ENCODE assay signal across 8 mouse cellular contexts in the genomic region with DNA sequence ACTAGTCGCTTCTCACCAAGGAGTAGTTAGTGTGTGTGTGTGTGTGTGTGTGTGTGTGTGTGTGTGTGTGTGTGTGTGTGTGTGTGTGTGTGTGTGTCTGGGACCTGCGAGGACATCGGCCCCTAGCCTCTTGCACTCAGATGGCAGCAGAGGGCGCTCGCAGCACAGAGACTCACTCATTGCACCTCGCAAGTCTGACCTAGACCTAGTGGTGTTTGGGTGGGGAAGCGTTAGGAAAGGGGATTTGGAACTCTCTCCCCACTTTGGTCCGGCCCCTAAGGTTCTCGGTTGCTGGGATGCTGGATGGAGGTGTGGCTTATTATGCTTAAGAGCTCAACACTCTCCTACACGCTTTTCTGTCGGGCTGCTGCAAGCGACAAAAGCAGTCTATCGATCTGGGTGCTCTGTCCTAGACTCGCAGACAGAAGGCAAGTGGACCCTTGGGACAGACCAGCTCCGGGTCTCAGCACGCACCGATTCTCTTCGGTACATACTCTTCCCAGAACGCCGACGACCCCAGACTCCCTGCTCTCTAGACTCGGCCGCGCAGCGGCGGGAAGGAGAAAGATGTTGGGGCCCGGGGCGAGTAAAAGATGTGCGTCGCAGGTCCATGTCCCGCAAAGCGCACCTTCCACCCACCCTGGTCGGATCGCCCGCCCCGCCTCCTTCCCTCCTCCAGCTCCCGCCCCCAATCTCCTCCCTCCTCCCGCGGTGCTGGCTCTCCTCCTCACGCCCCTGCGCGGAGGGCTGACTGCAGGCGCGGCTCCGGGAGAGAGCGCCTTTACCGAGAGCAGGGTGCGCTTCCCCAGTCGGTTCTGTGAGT. TPM values are rescaled to one million over a fixed set of nuclear protein-coding genes. Genes with fewer than 3 reads are reported as not detected.
A peak's percentile ranks its signal among the peaks of the same experiment; 100 is the strongest.
DNase-seq lines count a peak whose midpoint lies in the region; ATAC-seq and TF ChIP-seq lines count a peak whose summit lies in the region.

TSS of gene Adra2b (plus strand) at position 750 of the 823 bp plus-strand sequence.

- DNase-seq in forebrain, embryonic 14.5 days (ENCODE audit: low spot score) = peak; percentile 82
- DNase-seq in heart, postnatal 14 days = peak; percentile 87 to 90
- DNase-seq in large intestine, adult 2 months (ENCODE audit: low read depth, low spot score) = peak; percentile 18
- DNase-seq in telencephalon, adult 2 months (ENCODE audit: low read depth, low spot score) = peak; percentile 55

- H3K4me3 ChIP-seq in ES-Bruce4 (ENCODE audit: low read depth, low read length) = peak within 1 kb of the TSS; percentile 63
- peak within 1 kb of the TSS; percentile 35 for H3K4me3 ChIP-seq in forebrain, embryonic 14.5 days (ENCODE audit: low read depth, low read length)
- peak within 1 kb of the TSS; percentile 77 for H3K4me3 ChIP-seq in liver, embryonic 16.5 days (ENCODE audit: low read depth, low read length)
- peak within 1 kb of the TSS; percentile 42 for H3K4me3 ChIP-seq in neural tube, embryonic 13.5 days

- peak; percentile 72 for ATAC-seq in cerebellum, adult (ENCODE audit: insufficient number of reproducible peaks, low FRiP score, low TSS enrichment)
- ATAC-seq in forebrain, embryonic 14.5 days = peak; percentile 76
- ATAC-seq in liver, embryonic 16.5 days (ENCODE audit: low read depth) = peak; percentile 89
- ATAC-seq in neural tube, embryonic 13.5 days (ENCODE audit: low read depth) = peak; percentile 87

- no peak for TF ChIP-seq POLR2A in ES-Bruce4 (IDR thresholded peaks at IDR 0.05; ENCODE audit: insufficient read depth, low read length)

- H3K36me3 ChIP-seq in ES-Bruce4 (ENCODE audit: control insufficient read depth, insufficient read depth, low read length, poor library complexity, severe bottlenecking) = no peaks in the 10 kb centered on the region
- H3K36me3 ChIP-seq in forebrain, embryonic 14.5 days (ENCODE audit: control insufficient read depth, insufficient read depth, low read length) = no peaks in the 10 kb centered on the region
- H3K36me3 ChIP-seq in liver, embryonic 16.5 days (ENCODE audit: control insufficient read depth, insufficient read depth) = no peaks in the 10 kb centered on the region
- H3K36me3 ChIP-seq in neural tube, embryonic 13.5 days = no peaks in the 10 kb centered on the region

- H3K4me1 ChIP-seq in ES-Bruce4 (ENCODE audit: control insufficient read depth, insufficient read depth, low read length) = no peaks in the 10 kb centered on the region
- peaks cover 6% of the 10 kb centered on the region; the same call in 1 of the 2 replicates for H3K4me1 ChIP-seq in forebrain, embryonic 14.5 days (ENCODE audit: control insufficient read depth, insufficient read depth, low read length)
- peaks cover 34% of the 10 kb centered on the region for H3K4me1 ChIP-seq in liver, embryonic 16.5 days (ENCODE audit: control insufficient read depth, low read depth, low read length)
- H3K4me1 ChIP-seq in neural tube, embryonic 13.5 days (replicated peaks) = peaks cover 17% of the 10 kb centered on the region

- H3K27me3 ChIP-seq in ES-Bruce4 (ENCODE audit: control insufficient read depth, insufficient read depth, low read length, poor library complexity, severe bottlenecking) = peaks cover 8% of the 10 kb centered on the region
- H3K27me3 ChIP-seq in forebrain, embryonic 14.5 days (replicated peaks; ENCODE audit: control insufficient read depth, insufficient read depth, low read length) = peaks cover 54% of the 10 kb centered on the region
- peaks cover 52% of the 10 kb centered on the region for H3K27me3 ChIP-seq in liver, embryonic 16.5 days (ENCODE audit: control insufficient read depth, insufficient read depth, low read depth, low read length)
- peaks cover 83% of the 10 kb centered on the region for H3K27me3 ChIP-seq in neural tube, embryonic 13.5 days

- H3K27ac ChIP-seq in ES-Bruce4 (ENCODE audit: insufficient read depth, low read length) = no peak within 1 kb of the TSS
- H3K27ac ChIP-seq in forebrain, embryonic 14.5 days (ENCODE audit: low read depth, low read length) = no peak within 1 kb of the TSS
- peak within 1 kb of the TSS; percentile 65 for H3K27ac ChIP-seq in liver, embryonic 16.5 days (ENCODE audit: low read length)
- no peak within 1 kb of the TSS for H3K27ac ChIP-seq in neural tube, embryonic 13.5 days (replicated peaks)

- intact Hi-C loops in heart, postnatal 14 days (cut with DNase I) = loop anchor here (1.0 to 5.0 kb wide), 3 partner anchors 68 to 195 kb away; no protein-coding TSS in a partner anchor

- TF ChIP-seq EP300 in ES-Bruce4 (IDR thresholded peaks at IDR 0.05; ENCODE audit: insufficient read depth, low read depth, low read length) = 0 out of 2 replicates have a peak, but pooled peaks have one; percentile 29

- H3K9me3 ChIP-seq in ES-Bruce4 (replicated peaks; ENCODE audit: control insufficient read depth, insufficient read depth, low read length, poor library complexity, severe bottlenecking) = no peaks in the 10 kb centered on the region
- no peaks in the 10 kb centered on the region for H3K9me3 ChIP-seq in forebrain, embryonic 14.5 days (replicated peaks; ENCODE audit: control insufficient read depth, low read length)
- no peaks in the 10 kb centered on the region for H3K9me3 ChIP-seq in liver, embryonic 16.5 days (replicated peaks; ENCODE audit: control insufficient read depth, low read length)
- no peaks in the 10 kb centered on the region for H3K9me3 ChIP-seq in neural tube, embryonic 13.5 days

- H3K9ac ChIP-seq in ES-Bruce4 (ENCODE audit: low read depth, poor library complexity, severe bottlenecking) = peak within 1 kb of the TSS; percentile 30
- H3K9ac ChIP-seq in forebrain, embryonic 14.5 days (ENCODE audit: low read length) = peak within 1 kb of the TSS; percentile 41; the same call in 1 of the 2 replicates
- H3K9ac ChIP-seq in liver, embryonic 16.5 days (ENCODE audit: low read depth, low read length) = peak within 1 kb of the TSS; percentile 77
- peak within 1 kb of the TSS; percentile 53 for H3K9ac ChIP-seq in neural tube, embryonic 13.5 days

- WGBS in forebrain, embryonic 14.5 days = under 1% methylated on average over 44 of the region's 49 CpGs
- WGBS in large intestine, adult 2 months = 2% methylated on average over 45 of the region's 49 CpGs
- WGBS in liver, embryonic 16.5 days (ENCODE audit: insufficient replicate concordance) = under 1% methylated on average over 44 of the region's 49 CpGs
- WGBS in neural tube, embryonic 13.5 days = under 1% methylated on average over 47 of the region's 49 CpGs

- TF ChIP-seq CTCF in ES-Bruce4 (IDR thresholded peaks at IDR 0.05; ENCODE audit: low read depth, low read length) = peak; percentile 89

- peak within 1 kb of the TSS; percentile 59 for H3K4me2 ChIP-seq in forebrain, embryonic 14.5 days (ENCODE audit: low read length)
- H3K4me2 ChIP-seq in liver, embryonic 16.5 days (ENCODE audit: low read depth, low read length) = peak within 1 kb of the TSS; percentile 92
- H3K4me2 ChIP-seq in neural tube, embryonic 13.5 days = peak within 1 kb of the TSS; percentile 62

RNA-seq across cellular contexts. Expression of gene Adra2b, which starts in this region (rescaled TPM):
- 1.5 and 2.1 TPM in 2 replicates for polyA plus RNA-seq in ES-Bruce4 (2011; ENCODE audit: insufficient read depth, insufficient read length, low read depth, missing spikeins)
- 0.36 and 0.43 TPM in 2 replicates for polyA plus RNA-seq in forebrain, embryonic 14.5 days (2014; fragmentation: Nextera tagmentation; extraction: Ambion mirVana)
- total RNA-seq in heart, postnatal 14 days (2021) = 1 to 10 TPM; 1.4 to 1.9 TPM
- 0.71 and 0.91 TPM in 2 replicates for polyA plus RNA-seq in large intestine, adult 2 months (2012; rRNA removed)
- polyA plus RNA-seq in liver, embryonic 16.5 days (2015; fragmentation: Nextera tagmentation; extraction: Ambion mirVana) = 16.7 and 19.2 TPM in 2 replicates
- polyA plus RNA-seq in neural tube, embryonic 13.5 days (2015; fragmentation: Nextera tagmentation; extraction: Ambion mirVana) = 0.32 and 0.45 TPM in 2 replicates

Comparison
In these comparisons a context has a peak if more than half of its experiments do, and no peak if none do; other contexts are left out.
1. Peak in DNase-seq, ATAC-seq, H3K4me3 ChIP-seq, H3K9ac ChIP-seq and H3K4me2 ChIP-seq in forebrain, embryonic 14.5 days; RNA of the gene not detected or under 1 TPM.
2. Peak in DNase-seq in large intestine, adult 2 months; RNA of the gene not detected or under 1 TPM.
3. Peak in ATAC-seq, H3K4me3 ChIP-seq, H3K9ac ChIP-seq and H3K4me2 ChIP-seq in neural tube, embryonic 13.5 days; RNA of the gene not detected or under 1 TPM.
4. DNase-seq: peak in every context shown above with its lines; median percentile 88 in heart, postnatal 14 days; 82 in forebrain, embryonic 14.5 days; 55 in telencephalon, adult 2 months; 18 in large intestine, adult 2 months.